8 mouse cellular contexts compared by ENCODE assay signal in genomic region chr3:98042301-98042700, GRCm38 (mm10). TPM values are rescaled to one million over a fixed set of nuclear protein-coding genes. Genes with fewer than 3 reads are reported as not detected.
DNase-seq lines count a peak whose midpoint lies in the region; ATAC-seq lines count a peak whose summit lies in the region.

No protein-coding gene starts in this region.

- no peaks in the 10 kb centered on the region for H3K27me3 ChIP-seq in lung, embryonic 15.5 days
- H3K27me3 ChIP-seq in embryonic facial prominence, embryonic 14.5 days (replicated peaks; ENCODE audit: control insufficient read depth, insufficient read depth, low read length) = no peaks in the 10 kb centered on the region
- H3K27me3 ChIP-seq in hindbrain, embryonic 13.5 days = no peaks in the 10 kb centered on the region
- H3K27me3 ChIP-seq in neural tube, embryonic 14.5 days (ENCODE audit: control insufficient read depth, insufficient read depth, low read length) = no peaks in the 10 kb centered on the region

- ATAC-seq in lung, embryonic 15.5 days (ENCODE audit: borderline replicate concordance, extremely low read depth, low FRiP score, low TSS enrichment) = no peak
- ATAC-seq in embryonic facial prominence, embryonic 14.5 days (ENCODE audit: low read depth) = no peak
- ATAC-seq in hindbrain, embryonic 13.5 days (ENCODE audit: low FRiP score) = no peak
- ATAC-seq in neural tube, embryonic 14.5 days (ENCODE audit: low read depth) = no peak

- peaks cover 79% of the 10 kb centered on the region for H3K4me1 ChIP-seq in lung, embryonic 15.5 days
- peaks cover 68% of the 10 kb centered on the region for H3K4me1 ChIP-seq in embryonic facial prominence, embryonic 14.5 days (ENCODE audit: control insufficient read depth, insufficient read depth, low read length)
- H3K4me1 ChIP-seq in hindbrain, embryonic 13.5 days (replicated peaks) = peaks cover 61% of the 10 kb centered on the region
- H3K4me1 ChIP-seq in neural tube, embryonic 14.5 days (ENCODE audit: control insufficient read depth, insufficient read depth, low read length) = peaks cover 23% of the 10 kb centered on the region

- DNase-seq in lung, postnatal 4 days = no peak
- no peak for DNase-seq in embryonic facial prominence, embryonic 14.5 days (ENCODE audit: low spot score)
- DNase-seq in retina, embryonic 14.5 days (ENCODE audit: low spot score) = no peak
- DNase-seq in thymus, postnatal 25 days = no peak
- DNase-seq in kidney, postnatal 14 days = no peak

- H3K27ac ChIP-seq in lung, embryonic 15.5 days = peak overlapping the region; percentile 58
- H3K27ac ChIP-seq in embryonic facial prominence, embryonic 14.5 days (replicated peaks; ENCODE audit: low read depth, low read length) = peak overlapping the region; percentile 77
- H3K27ac ChIP-seq in hindbrain, embryonic 13.5 days = peak overlapping the region; percentile 84
- peak overlapping the region; percentile 79; the same call in 1 of the 2 replicates for H3K27ac ChIP-seq in neural tube, embryonic 14.5 days (ENCODE audit: low read depth, low read length)

- no peaks in the 10 kb centered on the region for H3K9me3 ChIP-seq in lung, embryonic 15.5 days
- no peaks in the 10 kb centered on the region for H3K9me3 ChIP-seq in embryonic facial prominence, embryonic 14.5 days (ENCODE audit: control insufficient read depth, low read length)
- H3K9me3 ChIP-seq in hindbrain, embryonic 13.5 days = no peaks in the 10 kb centered on the region
- no peaks in the 10 kb centered on the region for H3K9me3 ChIP-seq in neural tube, embryonic 14.5 days (ENCODE audit: control insufficient read depth, low read length)

- peak overlapping the region; percentile 36 for H3K4me2 ChIP-seq in lung, embryonic 15.5 days
- peak overlapping the region; percentile 42 for H3K4me2 ChIP-seq in embryonic facial prominence, embryonic 14.5 days (ENCODE audit: low read depth, low read length)
- H3K4me2 ChIP-seq in hindbrain, embryonic 13.5 days = peak overlapping the region; percentile 21; the same call in 1 of the 2 replicates
- H3K4me2 ChIP-seq in neural tube, embryonic 14.5 days (ENCODE audit: low read depth, low read length) = no peak overlapping the region

- WGBS in lung, embryonic 15.5 days = 43% methylated on average over 6 of the region's 6 CpGs
- 26% methylated on average over 6 of the region's 6 CpGs for WGBS in embryonic facial prominence, embryonic 14.5 days
- 65% methylated on average over 6 of the region's 6 CpGs for WGBS in hindbrain, embryonic 13.5 days
- 66% methylated on average over 6 of the region's 6 CpGs for WGBS in neural tube, embryonic 14.5 days

- H3K4me3 ChIP-seq in lung, embryonic 15.5 days = no peak overlapping the region
- no peak overlapping the region; the same call in 1 of the 2 replicates for H3K4me3 ChIP-seq in embryonic facial prominence, embryonic 14.5 days (ENCODE audit: low read depth, low read length)
- H3K4me3 ChIP-seq in hindbrain, embryonic 13.5 days = no peak overlapping the region
- H3K4me3 ChIP-seq in neural tube, embryonic 14.5 days (ENCODE audit: low read depth, low read length) = no peak overlapping the region

- H3K36me3 ChIP-seq in lung, embryonic 15.5 days = no peaks in the 10 kb centered on the region
- H3K36me3 ChIP-seq in embryonic facial prominence, embryonic 14.5 days (ENCODE audit: control insufficient read depth, insufficient read depth, low read length) = no peaks in the 10 kb centered on the region
- no peaks in the 10 kb centered on the region for H3K36me3 ChIP-seq in hindbrain, embryonic 13.5 days
- no peaks in the 10 kb centered on the region for H3K36me3 ChIP-seq in neural tube, embryonic 14.5 days (ENCODE audit: control insufficient read depth, insufficient read depth, low read length)

- no peak overlapping the region for H3K9ac ChIP-seq in lung, embryonic 15.5 days
- 0 out of 2 replicates have a peak overlapping the region, but pooled peaks have one; percentile 9 for H3K9ac ChIP-seq in embryonic facial prominence, embryonic 14.5 days (ENCODE audit: low read depth, low read length)
- peak overlapping the region; percentile 53 for H3K9ac ChIP-seq in hindbrain, embryonic 13.5 days
- no peak overlapping the region for H3K9ac ChIP-seq in neural tube, embryonic 14.5 days (replicated peaks; ENCODE audit: low read depth, low read length)

RNA-seq across cellular contexts. Expression of gene Notch2, which starts 29.0 kb away (rescaled TPM):
- polyA plus RNA-seq in lung, embryonic 15.5 days (2015; fragmentation: Nextera tagmentation; extraction: Ambion mirVana) = 33.4 and 35.1 TPM in 2 replicates
- polyA plus RNA-seq in embryonic facial prominence, embryonic 14.5 days (2014; fragmentation: Nextera tagmentation; extraction: Ambion mirVana) = 35.6 and 39.3 TPM in 2 replicates
- polyA plus RNA-seq in hindbrain, embryonic 13.5 days (2015; fragmentation: Nextera tagmentation; extraction: Ambion mirVana) = 11.1 and 12.0 TPM in 2 replicates
- polyA plus RNA-seq in neural tube, embryonic 14.5 days (2014; fragmentation: Nextera tagmentation; extraction: Ambion mirVana) = 8.2 and 13.6 TPM in 2 replicates

Comparison
In these comparisons a context has a peak if more than half of its experiments do, and no peak if none do; other contexts are left out.
1. H3K9ac ChIP-seq: peak in embryonic facial prominence, embryonic 14.5 days (single experiment) and hindbrain, embryonic 13.5 days (single experiment); none in lung, embryonic 15.5 days (single experiment) and neural tube, embryonic 14.5 days (single experiment).
2. Peak in every context shown above with its lines, with median percentiles within 50 percentile points of each other: H3K27ac ChIP-seq.